Mouse (Mus musculus) frontal cortex, adult (tissue): ENCODE measurements around the gene Scarb1.

Experiments used
- ATAC-seq: cut with Nextera tagmentation; 2 replicates; pipeline ENCODE4 v1.9.2; 2017; ENCODE audit warnings: mild to moderate bottlenecking, moderate library complexity, mixed read lengths; ENCODE audit not compliant: low TSS enrichment

The Scarb1 gene

GRCm38 (mm10) chr5:125332333-125332732 is 8.6 kb downstream of the Scarb1 start:
- ATAC-seq: no peak

- no peak for ATAC-seq
Measured at GRCm38 (mm10) chr5:125331811-125332210, 9.1 kb downstream of the Scarb1 start.

- no peak for ATAC-seq
Measured at GRCm38 (mm10) chr5:125331094-125331493, 9.8 kb downstream of the Scarb1 start.

- no peak for ATAC-seq
Measured at GRCm38 (mm10) chr5:125330656-125331055, 10.2 kb downstream of the Scarb1 start.

DNA sequence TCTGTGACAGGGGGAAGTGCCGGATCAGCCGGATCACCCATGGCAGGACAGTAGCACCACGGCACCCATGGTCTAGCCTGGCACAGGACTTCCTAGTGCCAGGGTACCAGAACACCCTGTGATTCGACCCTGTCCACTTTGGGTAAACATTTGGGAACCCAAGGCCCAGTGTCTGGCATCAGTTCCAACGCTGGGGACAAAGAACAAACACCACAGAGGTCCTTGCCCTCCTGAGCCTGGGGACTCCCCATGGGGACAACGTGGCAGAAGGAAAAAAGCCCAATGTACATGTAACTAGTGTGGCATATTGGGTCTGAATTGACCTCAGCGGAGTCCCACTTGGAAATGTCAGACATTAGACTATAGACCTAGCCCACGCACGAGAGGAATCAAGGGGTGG is 10.7 kb downstream of the Scarb1 start:
- ATAC-seq: no peak

GRCm38 (mm10) chr5:125327596-125328385 is 13.1 kb downstream of the Scarb1 start:
- 0 out of 2 replicates have a peak, but pooled peaks have one; percentile 43 for ATAC-seq

DNA sequence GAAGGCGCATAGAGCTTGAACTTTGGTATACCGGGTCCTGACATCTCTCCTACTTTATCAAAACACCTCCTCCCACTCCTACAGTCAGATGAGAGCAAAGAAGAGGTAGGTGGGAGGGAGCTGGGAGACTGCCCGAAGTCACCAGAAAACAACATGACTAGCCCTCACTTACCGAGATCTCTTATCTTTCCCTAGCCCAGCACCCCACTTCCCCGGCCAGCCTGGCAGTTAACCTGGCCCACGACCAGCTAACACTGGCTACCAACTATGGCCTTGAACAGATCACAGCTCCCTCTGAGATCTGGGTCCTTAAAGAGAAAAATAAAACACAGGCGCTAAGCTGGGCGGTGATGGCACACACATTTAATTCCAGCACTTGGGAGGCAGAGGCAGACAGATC is 14.5 kb downstream of the Scarb1 start:
- ATAC-seq: no peak

DNA sequence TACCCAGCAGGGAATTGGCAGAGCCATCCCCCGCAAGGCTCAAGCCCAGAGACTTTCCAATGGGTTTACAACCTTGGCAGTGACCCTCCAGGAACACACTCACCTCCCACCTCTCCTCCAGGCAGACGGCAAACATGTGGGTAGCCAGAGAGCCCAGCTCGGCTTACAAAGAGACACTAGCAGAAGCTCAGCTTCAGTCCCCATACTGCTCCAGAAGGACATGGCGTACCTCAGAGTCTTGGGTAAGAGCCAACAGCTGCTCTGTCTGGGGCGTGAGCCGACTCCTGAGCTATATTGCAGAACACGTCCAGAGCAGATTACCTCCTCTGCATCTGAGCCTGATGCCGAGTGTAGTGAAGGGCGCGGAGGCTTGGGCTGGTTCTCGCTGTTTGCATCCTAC is 15.0 kb downstream of the Scarb1 start:
- peak; percentile 58; the same call in 1 of the 2 replicates for ATAC-seq

DNA sequence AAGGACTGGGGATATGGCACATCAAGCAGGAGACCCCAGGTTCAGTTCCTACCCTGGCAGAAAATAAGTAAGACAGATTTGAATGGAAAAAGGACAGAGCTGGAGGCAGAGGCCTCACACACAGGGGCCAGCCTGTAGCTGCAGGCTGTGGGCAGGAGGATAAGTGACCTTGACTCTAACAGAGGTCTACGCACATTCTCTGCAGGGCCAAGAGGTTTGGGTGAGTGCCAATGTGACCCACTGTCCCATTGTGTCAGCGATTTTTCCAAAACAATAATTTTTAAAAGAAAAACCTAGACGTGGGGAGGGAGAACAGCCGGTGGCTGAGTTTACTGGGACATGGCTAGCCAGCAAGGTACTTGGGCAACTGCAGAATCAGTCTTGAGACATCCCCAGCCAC is 15.6 kb downstream of the Scarb1 start:
- no peak for ATAC-seq

DNA sequence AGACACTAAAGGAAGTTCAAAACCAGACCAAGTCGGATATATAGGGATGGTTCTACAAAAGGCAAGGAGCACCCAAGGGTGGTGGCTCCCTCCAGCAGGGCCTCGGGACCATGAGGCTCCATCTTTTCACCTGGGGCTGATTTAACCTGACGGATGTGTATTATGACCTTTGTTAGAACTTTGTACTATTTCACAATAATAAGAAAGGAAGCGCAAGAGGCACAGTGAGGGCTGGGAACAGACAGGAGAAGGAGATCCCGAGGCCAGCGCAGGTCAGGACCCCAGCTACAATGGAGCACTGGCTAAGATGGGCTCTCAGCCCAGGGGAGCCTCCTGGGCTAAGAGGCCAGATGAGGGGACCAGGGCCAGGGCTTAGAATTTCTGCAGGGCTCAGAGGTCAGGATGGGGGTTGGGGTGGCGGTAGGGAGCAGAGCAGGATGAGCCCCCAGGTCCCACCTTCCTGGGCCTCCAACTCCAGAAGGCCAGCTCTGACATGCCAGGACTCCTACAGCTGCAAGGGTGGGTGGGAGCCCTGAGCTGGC is 16.9 kb downstream of the Scarb1 start:
- no peak for ATAC-seq

- ATAC-seq: no peak
Measured at GRCm38 (mm10) chr5:125323128-125323527, 17.8 kb downstream of the Scarb1 start.

DNA sequence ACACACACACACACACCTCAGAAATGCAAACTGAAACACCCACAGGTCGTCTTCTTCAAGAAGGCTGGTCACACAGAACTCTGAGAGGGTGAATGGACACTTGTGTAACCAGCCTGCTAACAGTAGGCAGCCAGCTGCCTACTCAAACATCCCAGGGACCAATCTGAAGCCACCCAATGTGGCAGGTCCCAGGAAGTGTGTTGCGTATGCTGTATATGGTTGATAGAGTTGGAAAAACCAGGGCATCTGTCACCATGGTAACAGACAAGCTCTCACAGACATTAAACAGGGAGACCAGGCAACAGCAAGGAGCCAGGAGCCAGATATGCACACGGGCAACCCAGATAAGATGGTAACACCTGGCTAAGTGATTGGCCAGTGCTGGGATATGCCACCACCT is 19.1 kb downstream of the Scarb1 start:
- peak; percentile 77 for ATAC-seq

DNA sequence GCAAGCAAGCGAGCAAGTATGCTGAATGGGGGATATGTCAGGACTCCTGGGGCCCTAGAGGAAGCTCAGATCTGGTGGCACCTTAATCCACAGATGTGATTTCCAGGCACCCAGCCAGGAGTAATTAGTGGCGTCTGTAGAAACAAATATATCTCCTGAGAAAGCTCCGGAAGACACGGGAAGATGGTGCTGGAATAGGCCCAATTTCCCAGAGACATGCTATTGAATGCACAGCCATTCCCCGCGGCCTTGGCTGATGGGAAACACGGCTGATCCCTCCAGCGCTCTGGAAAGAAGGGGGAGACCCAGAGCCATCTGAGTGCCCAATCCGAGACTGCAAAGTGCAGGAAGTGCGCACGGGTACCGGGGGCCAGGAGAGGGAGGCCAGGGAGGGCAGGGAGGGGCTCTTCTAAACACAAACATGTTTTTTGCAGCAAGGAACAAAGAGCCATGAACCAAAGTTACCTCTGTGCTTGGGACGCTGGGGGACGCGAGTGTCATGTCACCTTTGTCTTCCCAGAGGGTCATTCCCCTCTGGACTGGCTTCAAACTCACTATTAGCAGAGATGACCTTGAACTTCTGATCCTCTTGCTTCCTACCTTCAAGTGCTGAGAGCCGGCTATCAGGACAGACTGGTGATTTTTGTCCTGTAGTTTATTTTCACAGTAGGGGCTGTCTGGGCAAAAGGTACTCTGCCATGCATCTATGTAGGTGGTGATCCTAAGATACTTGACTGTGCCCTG is 21.7 kb downstream of the Scarb1 start:
- ATAC-seq: 0 out of 2 replicates have a peak, but pooled peaks have one; percentile 20

GRCm38 (mm10) chr5:125317953-125318352 is 22.9 kb downstream of the Scarb1 start:
- ATAC-seq: no peak

GRCm38 (mm10) chr5:125317296-125317695 is 23.6 kb downstream of the Scarb1 start:
- ATAC-seq: no peak

DNA sequence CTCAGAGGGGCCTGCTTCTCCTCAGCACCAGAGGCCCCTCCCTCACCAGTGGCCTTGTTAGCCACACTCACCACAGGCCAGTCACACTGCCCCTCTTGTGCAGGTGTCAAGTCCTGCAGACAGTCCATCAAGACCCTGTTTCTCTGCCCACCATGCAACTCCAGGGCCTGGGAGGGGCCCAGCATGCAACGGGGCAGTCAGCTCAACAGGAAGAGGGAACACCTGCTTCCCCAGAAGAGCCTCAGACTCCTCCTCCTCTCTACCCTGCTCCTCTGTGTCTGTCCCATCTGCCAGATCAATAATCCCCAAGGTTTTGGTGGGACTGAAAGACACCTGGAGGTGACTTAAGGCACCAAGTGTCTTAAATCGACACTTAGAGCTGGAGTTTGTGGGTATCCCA is 24.1 kb downstream of the Scarb1 start:
- no peak for ATAC-seq

- no peak for ATAC-seq
Measured at GRCm38 (mm10) chr5:125315110-125315509, 25.8 kb downstream of the Scarb1 start.

DNA sequence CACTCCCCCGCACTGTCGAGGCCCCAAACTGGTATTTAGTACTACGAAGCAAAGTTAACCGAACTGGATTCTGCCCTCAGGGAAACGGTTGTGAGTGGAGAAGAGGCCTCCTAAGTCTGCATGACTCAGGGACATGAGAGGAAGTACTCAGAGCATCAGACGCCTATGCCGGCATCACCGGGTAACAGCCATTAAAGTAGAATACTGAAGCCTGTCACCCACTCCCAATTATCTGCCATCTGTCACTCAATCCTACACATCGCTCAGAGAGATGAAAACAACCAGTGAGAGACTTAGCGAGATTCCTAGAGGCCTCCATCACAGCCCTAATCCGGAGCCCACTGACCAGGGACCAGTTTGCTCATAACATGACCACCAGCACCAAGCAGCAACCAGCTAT is 26.9 kb downstream of the Scarb1 start:
- no peak for ATAC-seq

DNA sequence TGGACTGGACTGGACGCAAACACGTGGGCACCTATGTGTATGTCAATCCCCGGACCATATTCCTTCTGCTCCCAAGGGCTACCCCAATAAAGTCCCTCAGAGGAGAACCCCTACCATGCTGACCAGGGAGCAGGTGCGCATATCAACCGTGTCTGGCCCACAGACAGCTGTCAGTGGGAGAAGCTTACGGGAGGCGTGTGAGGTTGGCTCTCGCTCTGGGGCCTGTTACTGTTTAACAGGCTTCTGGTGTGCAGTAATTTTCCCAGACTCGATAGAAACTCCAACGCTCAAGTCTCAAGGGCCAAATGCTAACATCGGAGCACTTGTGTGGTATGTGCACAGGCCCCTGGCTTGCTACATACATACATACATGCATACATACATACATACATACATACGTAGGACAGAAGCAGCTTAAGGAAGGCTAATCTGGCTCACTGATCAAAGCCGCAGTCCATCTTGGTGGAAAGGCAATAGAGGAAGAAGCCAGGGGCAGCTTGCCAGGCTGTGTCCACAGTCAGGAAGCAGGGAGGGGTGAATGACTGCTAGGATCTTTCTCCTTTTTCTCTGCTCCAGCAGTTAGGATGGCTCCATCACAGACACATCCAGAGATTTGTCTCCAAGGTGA is 27.8 kb downstream of the Scarb1 start:
- no peak for ATAC-seq

DNA sequence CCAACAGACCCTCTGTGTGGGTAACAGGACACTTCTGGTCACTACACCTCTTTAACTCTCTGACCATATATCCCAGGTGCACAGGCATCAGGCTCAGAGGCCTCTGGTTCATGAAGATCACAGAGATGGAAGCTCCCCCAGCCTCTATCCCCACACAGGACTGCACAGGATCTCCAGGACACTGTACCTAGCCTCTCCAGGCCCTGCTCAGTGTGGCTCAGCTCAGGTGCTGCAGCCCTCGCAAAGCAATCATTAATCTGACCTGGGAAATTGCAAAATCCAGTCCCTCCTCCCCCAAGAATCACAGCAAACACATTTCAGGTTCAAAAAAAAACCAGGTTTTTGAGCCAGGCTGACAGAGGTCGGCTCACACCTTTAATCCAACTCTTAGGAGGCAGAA is 29.9 kb downstream of the Scarb1 start:
- ATAC-seq: no peak

DNA sequence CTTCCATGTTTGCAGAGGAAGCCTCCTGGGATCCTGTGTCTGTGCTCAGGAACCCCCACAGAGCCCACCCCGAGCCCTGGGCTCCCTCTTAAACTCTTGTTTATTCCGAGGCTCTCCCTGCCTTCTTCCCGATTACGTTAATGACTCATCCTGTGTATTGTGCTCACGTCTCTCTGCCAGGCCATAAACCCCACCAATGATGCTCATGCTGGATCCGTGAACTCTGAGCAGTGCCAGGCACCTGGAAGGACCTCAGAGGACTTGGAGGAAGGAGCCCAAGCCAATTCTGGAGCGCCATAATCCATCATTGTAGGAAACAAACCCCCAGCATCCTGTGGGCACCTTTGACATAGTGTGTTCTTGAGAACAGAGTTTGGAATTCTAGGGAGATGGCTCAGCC is 31.7 kb downstream of the Scarb1 start:
- no peak for ATAC-seq

- ATAC-seq: no peak
Measured at GRCm38 (mm10) chr5:125306824-125307223, 34.1 kb downstream of the Scarb1 start.
